Mouse (Mus musculus): ENCODE measurements around the gene Gtf2h5.

Gtf2h5 gene

DNA sequence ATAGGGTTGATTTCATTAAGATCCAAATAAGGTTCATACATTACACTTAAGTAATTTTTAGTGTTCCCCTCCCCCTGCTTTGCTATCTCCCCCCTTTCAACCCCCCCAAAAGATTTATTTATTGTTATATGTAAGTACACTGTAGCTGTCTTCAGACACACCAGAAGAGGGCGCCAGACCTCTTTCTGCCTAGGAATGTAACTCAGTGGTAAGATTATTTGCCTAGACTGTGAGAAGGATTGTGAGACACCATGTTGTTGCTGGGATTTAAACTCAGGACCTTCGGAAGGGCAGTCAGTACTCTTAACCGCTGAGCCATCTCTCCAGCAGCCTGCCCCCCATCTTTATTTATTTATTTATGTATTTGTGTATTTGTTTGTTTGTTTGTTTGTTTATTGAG, 31.4 kb downstream of the Gtf2h5 start:
- peak in 1 of 2 experiments; percentile 50 for DNase-seq (ENCODE audit: inconsistent age in 2 of 2, low spot score in 1 of 2)

DNA sequence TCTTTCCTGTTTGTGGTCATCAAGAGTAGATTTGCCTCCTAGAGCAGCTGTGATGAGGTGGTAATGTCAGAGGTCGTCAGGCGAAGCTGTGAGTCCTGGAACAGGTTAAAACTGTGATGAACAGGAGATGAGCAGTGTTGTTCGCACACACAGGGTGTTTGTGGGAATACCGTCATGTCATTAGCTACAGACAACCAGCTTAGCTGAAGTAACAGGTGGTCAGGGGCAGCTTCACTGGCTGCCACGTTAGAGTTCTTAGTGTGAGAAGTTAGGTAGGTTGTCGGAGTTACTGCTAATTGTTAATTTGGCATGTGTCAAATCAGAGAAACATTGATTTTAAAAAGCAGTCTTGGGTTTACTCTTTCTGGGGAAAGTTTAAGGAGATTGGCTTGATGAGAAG, 34.1 kb downstream of the Gtf2h5 start:
- no peak for DNase-seq (ENCODE audit: inconsistent age in 2 of 2, low spot score in 1 of 2)

DNA sequence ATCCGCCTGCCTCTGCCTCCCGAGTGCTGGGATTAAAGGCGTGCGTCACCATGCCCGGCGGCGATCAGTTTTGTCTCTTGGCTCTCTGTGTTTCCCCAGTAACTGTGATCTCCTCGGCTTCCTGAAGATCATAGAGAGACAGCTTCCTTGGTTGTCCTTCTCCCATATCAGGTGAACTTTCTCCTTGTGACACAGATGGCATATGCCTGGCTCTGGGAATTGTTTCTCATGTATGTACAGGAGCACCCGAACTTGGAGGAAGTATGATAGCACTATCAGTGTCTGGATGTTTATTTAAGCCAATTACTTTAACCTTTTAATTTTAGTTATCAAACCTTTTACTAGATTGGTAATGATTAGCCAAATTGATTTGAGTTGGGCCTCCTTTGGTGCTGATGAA, 35.5 kb downstream of the Gtf2h5 start:
- no peak for DNase-seq (ENCODE audit: inconsistent age in 2 of 2, low spot score in 1 of 2)

DNA sequence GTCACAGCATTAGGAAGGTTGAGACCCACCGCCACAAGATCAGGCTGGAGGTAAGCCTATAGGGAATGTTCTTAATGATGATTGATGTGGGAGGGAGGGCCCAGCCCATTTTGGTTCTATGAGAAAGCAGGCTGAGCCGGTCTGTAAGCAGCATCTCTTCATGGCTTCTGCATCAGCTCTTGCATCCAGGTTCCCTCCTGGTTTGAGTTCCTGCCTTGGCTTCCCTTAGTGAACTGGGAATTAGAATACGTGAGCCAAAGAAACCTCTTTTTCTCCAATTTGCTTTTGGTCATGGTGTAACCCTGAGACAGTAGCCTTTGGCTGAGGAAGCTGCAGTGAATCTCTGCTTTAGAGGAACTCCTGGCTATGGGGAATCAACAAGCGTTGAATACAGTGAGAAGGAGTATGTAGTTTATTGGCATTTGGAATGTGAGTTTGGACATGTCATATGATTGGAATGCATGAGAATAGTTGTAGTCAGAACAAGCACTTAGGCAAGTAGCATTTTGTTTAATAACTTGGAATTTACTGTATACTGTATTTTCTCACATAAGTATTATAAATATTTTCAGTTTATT, 37.7 kb downstream of the Gtf2h5 start:
- DNase-seq (ENCODE audit: inconsistent age in 2 of 2, low spot score in 1 of 2) = no peak

DNA sequence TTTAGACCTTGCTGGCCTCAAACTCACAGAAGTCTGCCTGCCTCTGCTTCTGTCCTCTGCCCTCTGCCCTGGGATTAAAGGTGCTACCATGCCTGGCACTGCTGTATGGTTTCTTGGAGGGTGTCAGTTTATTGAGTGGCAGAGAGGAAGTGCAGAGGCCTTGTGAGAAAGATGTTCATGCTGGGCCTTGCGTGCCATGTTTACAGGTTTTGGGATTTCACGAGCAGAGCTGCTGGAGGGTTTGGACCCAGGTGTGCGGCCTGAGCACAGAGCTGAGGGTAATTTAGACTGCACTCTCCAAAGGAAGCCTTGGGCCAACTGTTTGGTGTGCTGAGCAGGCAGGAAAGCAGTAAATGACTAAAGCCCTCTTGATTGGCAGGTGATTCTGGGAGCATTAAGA, 38.3 kb downstream of the Gtf2h5 start:
- no peak for DNase-seq (ENCODE audit: inconsistent age in 2 of 2, low spot score in 1 of 2)

DNA sequence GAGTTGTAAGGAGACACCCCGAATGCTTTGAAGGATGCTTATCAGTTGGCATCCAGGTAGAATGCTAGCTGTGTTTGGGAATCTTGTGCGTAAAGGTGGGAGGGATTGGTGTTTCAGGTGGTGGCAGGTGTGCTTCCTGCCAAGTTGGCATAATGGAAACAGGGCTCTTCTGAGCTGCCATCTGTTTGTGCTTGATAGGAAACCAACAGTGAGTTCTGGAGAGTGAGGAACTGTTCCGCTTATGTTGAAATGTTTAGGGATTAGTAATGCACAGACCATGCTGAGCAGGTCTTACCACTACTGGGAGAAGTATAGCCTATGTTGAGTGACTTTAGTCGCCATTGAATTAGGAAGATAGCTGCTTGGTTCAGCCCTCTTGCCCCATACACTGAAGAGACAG, 39.3 kb downstream of the Gtf2h5 start:
- no peak for DNase-seq (ENCODE audit: inconsistent age in 2 of 2, low spot score in 1 of 2)

DNA sequence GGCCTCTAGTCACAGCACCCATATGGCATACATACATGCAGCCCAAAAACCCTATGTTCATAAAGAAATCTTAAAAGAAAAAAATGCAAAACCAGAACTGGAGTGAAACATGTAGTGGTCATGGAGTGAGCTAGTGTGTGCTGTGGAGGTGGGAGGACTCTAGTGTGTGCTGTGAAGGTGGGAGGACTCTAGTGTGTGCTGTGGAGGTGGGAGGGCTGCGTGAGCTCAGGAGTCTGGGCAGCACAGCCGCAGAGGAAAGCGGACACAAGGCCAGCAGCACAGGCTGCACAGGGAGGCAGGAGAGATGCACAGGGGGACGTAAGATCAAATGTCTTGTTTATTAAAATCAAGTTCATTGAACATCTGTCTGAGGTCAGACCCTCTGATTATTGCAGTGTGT, 44.2 kb downstream of the Gtf2h5 start:
- DNase-seq (ENCODE audit: inconsistent age in 2 of 2, low spot score in 1 of 2) = no peak

DNA sequence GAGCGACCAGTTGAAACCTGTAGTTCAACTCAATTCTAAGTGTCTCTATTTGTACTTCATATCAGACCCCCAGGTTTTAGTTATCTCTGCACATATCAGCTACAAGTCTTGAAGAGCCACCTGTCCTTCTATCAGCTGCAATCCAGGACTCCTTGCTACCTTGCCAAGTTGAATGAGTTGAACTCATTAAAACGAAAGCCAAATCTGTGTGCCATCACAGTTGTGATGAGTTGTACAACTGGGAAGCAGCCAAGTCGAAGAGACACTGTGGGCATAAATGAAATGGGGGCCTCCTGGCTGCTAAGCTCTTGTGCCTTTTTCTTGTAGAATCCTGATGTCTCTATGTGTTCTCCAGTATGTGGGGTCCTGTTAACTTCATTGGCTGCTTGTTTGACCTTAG, 45.9 kb downstream of the Gtf2h5 start:
- DNase-seq (ENCODE audit: inconsistent age in 2 of 2, low spot score in 1 of 2) = no peak

DNA sequence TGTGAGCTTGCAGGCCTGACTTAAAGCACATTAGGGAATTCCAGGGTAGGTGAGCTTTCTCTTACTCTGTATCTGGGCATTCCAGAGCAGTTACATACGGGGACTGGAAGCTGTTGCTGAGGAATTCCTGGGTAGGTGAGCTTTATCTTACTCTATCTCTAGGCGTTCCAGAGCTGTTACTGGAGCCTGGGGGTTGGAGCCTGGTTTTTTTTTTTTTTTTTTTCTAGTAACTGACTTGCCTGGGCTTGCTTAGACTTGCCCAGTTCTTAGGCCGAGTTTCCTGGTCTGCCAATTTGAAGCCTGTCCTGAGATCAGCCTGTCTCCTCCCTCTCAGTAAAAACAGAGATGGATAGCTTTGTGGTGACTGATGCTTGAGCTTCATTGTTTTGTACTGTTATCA, 48.5 kb downstream of the Gtf2h5 start:
- DNase-seq (ENCODE audit: inconsistent age in 2 of 2, low spot score in 1 of 2) = no peak

DNA sequence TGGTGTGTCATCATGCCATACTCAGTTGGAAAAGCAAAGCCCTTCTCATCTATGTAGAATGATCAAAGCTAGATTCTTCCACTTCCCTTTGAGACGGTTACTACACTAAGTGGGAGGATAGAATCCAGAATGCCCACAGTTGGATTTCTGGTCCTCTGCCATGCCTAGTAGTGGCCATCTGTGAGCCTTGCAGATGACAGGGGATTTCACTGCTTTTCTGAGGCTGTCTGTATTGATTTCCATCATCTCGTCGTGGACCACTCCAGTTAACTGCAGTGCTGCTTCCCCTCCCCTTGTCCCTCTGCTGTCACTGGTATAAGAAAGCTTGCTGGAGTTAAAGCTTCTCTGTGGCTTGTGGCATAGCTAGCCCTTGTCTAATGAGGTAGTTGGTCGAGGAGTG, 49.8 kb downstream of the Gtf2h5 start:
- DNase-seq (ENCODE audit: inconsistent age in 2 of 2, low spot score in 1 of 2) = no peak

DNA sequence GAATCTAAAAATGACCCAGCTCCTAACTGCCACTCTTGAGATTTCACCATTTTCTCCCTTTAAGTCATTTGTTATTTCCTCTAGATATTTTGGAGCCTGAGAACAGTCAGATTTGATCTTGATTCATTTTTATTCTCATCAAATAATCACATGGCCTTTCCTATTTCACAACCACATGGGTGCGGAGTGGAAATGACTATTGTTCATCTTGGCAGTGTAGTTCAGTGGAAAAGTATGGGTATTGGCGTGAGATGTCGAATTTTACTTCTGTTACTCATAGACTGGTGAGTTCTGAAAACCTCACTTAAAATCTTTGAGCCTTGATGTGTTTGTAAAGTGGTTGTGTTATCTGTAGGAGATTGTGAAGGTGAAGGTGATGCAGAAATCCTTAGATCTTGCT, 51.5 kb downstream of the Gtf2h5 start:
- DNase-seq (ENCODE audit: inconsistent age in 2 of 2, low spot score in 1 of 2) = peak in 1 of 2 experiments; percentile 37

Data from adrenal gland, adult (tissue).